Mouse (Mus musculus): ENCODE measurements around the gene Vax1. TPM values are rescaled to one million over a fixed set of nuclear protein-coding genes. Genes with fewer than 3 reads are reported as not detected.

The Vax1 gene
- polyA plus RNA-seq, 1 experiment, result not detected

GRCm38 (mm10) chr19:59127424-59127823 is 42.4 kb downstream of the Vax1 start:
- no peak overlapping the region for H3K4me3 ChIP-seq (ENCODE audit: insufficient read depth, low read length)
- no peaks in the 10 kb centered on the region for H3K4me1 ChIP-seq (ENCODE audit: control insufficient read depth, insufficient read depth, low read length)
- no peak overlapping the region for H3K27ac ChIP-seq (ENCODE audit: insufficient read depth, low read depth, low read length)
- TF ChIP-seq CTCF (IDR thresholded peaks at IDR 0.05; ENCODE audit: low read depth, low read length) (no peak), POLR2A (IDR thresholded peaks at IDR 0.05; ENCODE audit: borderline replicate concordance, low read depth, low read length) (no peak)

Other genes with a start within 250 kb of the Vax1 start
- not detected in 2 replicates for gene Eno4, start 226.6 kb downstream of the Vax1 start, polyA plus RNA-seq (2012; ENCODE audit: insufficient read depth, insufficient read length, missing spikeins)
- 0.45 TPM in 1 of 2 replicates, not detected in the other for gene Hspa12a, start 226.4 kb downstream of the Vax1 start, polyA plus RNA-seq (2012; ENCODE audit: insufficient read depth, insufficient read length, missing spikeins)
- 79.0 and 83.6 TPM in 2 replicates for gene Shtn1, start 94.0 kb downstream of the Vax1 start, polyA plus RNA-seq (2012; ENCODE audit: insufficient read depth, insufficient read length, missing spikeins)
- not detected in 2 replicates for gene Kcnk18, start 49.2 kb upstream of the Vax1 start, polyA plus RNA-seq (2012; ENCODE audit: insufficient read depth, insufficient read length, missing spikeins)
- 0.43 TPM in 1 of 2 replicates, not detected in the other for gene Slc18a2, start 90.8 kb upstream of the Vax1 start, polyA plus RNA-seq (2012; ENCODE audit: insufficient read depth, insufficient read length, missing spikeins)
- gene Rps12-ps3, start 152.2 kb upstream of the Vax1 start, polyA plus RNA-seq (2012; ENCODE audit: insufficient read depth, insufficient read length, missing spikeins), result 247 and 317 TPM in 2 replicates
- 17.7 and 19.9 TPM in 2 replicates for gene Pdzd8, start 175.7 kb upstream of the Vax1 start, polyA plus RNA-seq (2012; ENCODE audit: insufficient read depth, insufficient read length, missing spikeins)